Mouse (Mus musculus) heart, postnatal 25 days (tissue): ENCODE measurements around the gene Acsl4. TPM values are rescaled to one million over a fixed set of nuclear protein-coding genes. Genes with fewer than 3 reads are reported as not detected.

Source experiments
- DNase-seq: peaks from one replicate; pipeline ENCODE4 v3.0.0; 2022; ENCODE audit warnings: low spot score
- intact Hi-C: fragments of 180-260 bp; cut with DNase I; formaldehyde crosslinking; loops from one replicate; pipeline ENCODE4 v1.15.1; 2025
- total RNA-seq, 2 experiments: library from RNA; stranded (reverse); gene quantifications; 2 replicates each; pipeline ENCODE4 v1.2.3; 2021

The Acsl4 gene
- total RNA-seq, 2 experiments from 2014 or later: 9.1 to 11.5 TPM

- intact Hi-C loops: loop anchor here (5.0 to 10.0 kb wide), 3 partner anchors 167 to 437 kb away; no protein-coding TSS in a partner anchor
- no peak for DNase-seq
These were observed 20.4 kb downstream of the Acsl4 start for GRCm38 (mm10) chrX:142369935-142370334.

- DNase-seq: no peak
These were observed 26.5 kb downstream of the Acsl4 start for GRCm38 (mm10) chrX:142363882-142364281.

DNA sequence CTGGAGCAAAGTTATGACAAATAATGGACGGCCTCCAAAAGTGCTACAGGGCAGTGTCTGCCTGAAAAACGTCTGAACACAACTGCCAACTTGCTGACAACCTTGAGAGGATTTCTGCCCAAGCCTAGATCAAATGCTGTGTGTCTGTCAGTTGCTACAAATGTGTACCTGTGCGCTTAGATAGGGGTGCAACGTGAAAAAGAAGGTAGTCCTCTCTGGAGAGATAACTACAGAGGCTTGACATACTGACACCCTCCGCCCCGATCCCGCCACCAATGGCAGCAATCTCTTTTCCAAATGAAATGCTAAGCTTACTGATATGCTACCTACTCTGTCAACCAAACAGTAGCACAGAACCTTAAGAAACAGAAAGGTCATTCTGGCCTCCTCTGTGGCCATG is 31.3 kb downstream of the Acsl4 start:
- DNase-seq: no peak
- intact Hi-C loops: no loop called here

More at GRCm38 (mm10) chrX:142363882-142364281, 26.5 kb downstream of the Acsl4 start:
- intact Hi-C loops: no loop called here

DNA sequence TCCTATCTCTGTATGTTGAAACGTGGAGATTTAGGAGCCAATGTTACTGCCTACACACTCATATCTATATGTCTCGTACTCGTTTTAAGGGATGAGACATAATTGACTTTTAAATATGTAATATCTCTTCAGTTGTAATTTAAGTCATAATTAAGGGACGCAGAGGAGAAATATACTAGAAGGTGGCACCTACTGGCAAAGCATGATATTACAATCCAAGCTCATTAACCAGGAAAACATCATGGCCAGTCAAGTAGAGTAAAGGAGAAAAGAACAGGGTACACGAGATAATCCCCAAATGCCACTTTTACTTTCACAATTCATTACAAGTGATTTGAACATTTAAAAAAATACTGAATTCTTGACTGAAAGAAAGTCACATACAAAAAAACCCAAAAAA is 31.9 kb downstream of the Acsl4 start:
- intact Hi-C loops: no loop called here
- no peak for DNase-seq

DNA sequence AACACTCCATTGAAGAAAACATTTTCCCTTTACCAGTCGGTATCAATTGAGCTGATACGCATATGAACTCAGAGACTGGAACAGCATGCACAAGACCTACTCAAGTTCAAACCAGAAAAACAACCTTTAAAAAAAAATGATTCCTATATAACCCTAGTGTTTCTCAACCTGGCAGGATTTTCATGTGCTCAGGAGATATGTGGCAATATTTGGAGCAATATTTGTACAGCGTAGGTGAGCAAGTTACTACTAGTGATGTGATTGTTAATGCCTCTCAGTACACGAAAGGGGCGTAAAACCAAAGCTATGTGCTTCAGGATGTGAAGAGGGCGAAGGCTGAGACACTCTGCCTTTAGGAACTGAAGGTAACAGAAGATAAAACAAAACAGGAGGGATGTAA is 54.1 kb downstream of the Acsl4 start:
- no peak for DNase-seq
- intact Hi-C loops: no loop called here

DNA sequence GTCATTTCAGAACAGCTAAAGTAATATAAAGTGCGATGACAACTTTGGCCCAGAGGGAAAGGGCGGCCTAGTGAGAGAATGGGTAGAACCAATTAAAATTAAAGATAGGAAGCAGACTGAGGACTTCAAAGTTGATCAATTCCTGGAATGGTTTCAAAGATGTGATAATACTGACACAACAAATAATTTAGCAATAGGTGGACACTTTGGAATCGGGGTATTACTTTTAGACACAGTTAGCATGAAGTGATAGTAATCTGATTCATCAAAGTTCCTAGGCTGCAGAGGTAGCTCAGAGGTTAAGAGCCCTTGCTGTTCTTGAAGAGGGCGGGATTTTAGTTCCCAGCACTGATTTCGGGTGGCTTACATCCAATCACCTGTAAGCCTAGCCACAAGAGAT is 54.8 kb downstream of the Acsl4 start:
- DNase-seq: no peak
- intact Hi-C loops: no loop called here

DNA sequence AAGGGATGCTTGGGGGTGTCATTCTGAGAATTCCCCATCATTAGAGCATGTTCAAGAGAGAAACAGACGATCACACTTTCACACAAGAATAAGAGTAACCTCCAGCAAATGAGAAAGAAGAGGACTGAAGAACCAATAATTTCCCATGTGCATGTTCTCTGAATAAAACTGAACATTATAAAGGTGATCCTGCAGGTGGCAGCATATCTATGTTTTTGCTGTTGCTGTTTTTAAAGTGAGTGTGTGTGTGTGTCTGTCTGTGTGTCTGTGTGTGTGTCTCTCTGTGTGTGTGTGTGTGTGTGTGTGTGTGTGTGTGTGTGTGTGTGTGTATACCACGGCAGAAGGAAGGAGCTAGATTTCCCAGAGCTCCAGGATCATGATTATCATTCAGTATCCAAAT is 64.6 kb downstream of the Acsl4 start:
- no peak for DNase-seq
- intact Hi-C loops: loop anchor here (2.0 kb wide), 1 partner anchor 209 kb away; no protein-coding TSS in a partner anchor

DNA sequence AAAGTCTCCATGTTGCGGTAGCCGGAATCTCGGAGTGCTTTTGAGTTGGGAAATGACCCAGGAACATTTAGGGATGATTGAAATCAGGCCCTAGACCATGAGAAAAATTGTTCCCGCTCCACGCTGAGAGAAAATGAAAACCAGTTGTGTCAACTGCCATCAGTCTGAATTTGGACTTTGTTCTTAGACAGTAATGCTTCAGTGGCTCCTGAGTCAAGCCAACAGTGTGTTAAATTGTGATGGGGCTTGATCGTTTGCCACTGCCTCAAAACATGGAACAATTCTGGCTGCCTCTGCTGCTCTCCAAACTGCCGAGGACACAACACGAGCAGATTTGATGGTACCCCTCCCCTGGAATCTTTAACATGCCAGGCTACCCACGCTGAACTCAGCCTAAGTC is 74.2 kb downstream of the Acsl4 start:
- no peak for DNase-seq
- intact Hi-C loops: no loop called here

DNA sequence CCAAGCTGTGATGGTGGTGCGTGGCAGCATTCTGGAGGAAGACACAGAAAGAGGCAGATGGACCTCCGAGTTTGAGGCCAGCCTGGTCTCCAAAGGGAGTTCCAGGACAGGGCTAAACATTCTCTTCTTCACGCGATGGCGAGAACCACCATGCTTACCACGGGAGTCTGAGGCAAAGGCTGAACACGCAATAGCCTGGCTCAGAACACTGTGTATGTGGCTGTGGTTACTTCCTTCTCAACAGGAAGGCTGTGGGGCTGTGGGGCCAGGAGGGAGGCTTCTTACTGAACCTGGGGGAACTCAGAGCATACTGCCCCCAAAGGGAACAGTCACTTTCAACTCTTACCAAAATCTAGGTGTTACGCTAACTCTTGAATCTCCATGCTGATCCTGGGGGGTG is 75.1 kb downstream of the Acsl4 start:
- intact Hi-C loops: loop anchor here (2.0 kb wide), 1 partner anchor 78 kb away; no protein-coding TSS in a partner anchor
- no peak for DNase-seq

DNA sequence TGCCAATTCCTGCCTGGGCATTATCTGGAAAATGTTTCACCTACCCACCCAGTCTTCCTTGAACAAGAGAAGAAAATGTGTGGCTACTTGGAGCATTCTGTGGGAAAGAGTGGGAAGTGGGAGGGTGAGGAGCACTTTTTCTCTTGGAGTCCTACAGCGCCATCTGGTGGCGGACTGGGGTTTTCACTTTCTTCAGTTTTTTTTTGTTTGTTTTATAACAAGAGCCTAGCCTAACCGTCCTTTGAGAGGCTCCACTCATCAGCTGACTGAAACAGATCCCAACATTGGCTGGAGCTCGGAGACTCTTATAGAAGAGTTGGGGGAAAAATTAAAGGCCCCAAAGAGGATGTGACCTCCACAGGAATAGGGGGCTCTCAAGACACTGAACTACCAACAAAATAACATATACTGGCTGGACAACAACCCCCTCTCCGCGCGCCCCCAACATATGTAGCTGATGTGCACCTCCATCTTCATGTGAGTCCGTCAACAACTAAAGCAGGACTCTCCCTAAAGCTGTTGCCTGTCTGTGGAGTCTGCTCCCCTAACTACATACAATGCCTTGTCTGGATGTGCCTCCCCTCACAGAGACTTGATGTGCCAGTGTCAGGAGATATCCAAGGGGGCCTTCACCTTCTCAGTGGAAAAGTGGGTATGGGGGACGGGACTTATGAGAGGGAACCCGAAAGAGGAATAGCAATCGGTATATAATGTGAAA is 75.9 kb downstream of the Acsl4 start:
- DNase-seq: peak; percentile 8
- intact Hi-C loops: loop anchor here (1.0 to 2.0 kb wide), 2 partner anchors 78 to 114 kb away; no protein-coding TSS in a partner anchor

- intact Hi-C loops: no loop called here
- DNase-seq: no peak
These were observed 79.9 kb downstream of the Acsl4 start for GRCm38 (mm10) chrX:142310431-142310830.

DNA sequence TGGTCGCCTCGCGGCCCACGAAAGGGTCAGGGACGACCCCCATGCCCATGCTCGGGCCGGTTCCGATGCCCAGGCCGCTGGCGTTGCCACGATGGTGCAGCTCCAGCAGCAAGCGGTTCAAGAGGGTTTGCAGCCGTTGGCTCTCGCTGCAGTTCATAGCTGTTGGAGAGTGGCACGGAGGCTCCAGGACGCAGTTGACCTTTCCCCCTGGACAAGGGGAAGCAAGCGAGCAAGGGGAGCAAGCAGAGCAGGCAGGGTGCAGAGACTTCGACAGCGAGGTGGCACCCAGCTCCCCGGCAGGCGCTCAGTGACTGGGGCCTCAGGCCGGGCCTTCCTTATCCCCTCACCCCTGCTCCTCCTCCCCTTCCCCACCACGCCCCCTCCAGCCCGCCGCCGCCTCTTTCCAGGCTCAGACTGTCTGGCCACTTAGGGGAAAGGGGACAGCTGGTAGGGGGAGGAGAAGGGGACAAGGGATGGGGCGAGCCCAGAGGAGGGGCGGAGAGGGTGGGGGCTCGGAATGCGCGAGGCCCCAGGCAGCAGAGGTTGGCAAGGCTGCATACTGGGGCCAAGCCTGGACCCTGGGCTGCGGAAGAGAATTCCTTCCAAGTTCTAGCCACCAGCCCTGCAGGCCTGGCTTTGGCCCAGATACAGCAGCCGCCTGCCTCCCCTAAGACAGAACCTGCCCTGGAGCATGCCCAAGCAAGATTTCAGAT is 84.3 kb downstream of the Acsl4 start, which contains the start of gene Kcne1l:
Gene Kcne1l, minus strand, starts transcription at position 426 of the 713 bp plus-strand sequence.
- DNase-seq: no peak
- intact Hi-C loops: no loop called here

DNA sequence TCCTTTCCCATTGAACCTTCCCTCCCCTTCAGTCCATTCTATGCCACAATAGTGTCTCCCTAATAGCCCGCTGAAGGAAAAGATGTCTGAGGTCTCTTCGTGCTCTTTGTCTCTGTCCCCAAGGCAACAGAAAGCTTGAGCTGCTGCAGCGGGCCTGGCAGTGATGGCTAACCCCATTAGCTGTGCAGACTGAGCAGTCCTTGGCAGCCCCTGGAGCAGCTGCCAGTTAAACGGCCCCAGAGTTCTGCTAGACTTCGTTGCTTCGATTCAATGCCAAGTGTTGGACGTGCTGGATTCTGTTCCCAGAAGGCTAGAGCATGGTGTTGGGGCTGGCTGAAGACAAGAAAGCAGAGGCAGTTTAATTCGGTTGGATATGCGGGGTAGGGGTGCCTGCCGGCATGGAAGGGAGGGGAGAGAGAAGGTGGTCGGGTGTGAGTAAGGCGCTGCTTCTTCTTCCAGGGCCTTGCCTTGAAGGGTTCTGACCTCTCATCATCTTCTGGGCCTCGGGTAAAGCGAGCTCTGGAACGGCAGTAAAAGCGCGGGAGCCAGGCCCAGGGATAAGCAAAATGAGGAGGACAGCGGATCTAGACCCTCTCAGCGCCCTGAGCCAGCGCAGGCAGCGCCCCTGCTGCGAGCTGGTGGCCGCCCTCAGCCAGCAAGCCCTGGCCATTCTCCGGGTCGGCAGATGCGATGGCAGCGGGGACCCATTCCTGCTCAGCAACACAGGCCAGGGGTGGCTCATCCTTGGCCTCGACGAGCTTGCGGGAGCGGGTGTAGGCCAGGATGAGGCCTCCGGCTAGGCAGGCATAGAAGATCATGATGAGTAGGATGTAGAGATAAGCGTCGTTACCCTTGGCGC is 85.1 kb downstream of the Acsl4 start:
- no peak for DNase-seq

DNA sequence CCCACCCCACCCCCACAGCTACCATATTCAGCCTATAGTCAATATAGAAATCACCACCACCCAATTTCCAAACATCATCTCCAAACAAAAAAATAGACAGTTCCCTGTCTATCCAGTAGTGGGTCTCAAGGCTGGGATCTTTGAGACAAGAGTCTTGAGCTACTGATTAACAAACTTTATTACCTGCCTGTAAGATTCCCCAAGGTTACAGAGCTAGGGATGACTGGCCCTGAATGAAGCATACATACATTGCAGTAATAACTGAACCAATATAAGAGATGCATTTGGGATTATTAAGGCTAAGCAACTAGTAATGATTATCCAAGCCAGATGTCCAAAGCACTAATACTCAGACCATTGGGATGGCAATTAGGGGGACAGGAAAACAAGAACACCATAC is 85.7 kb downstream of the Acsl4 start:
- intact Hi-C loops: no loop called here
- no peak for DNase-seq

More for the DNA sequence above, 85.1 kb downstream of the Acsl4 start:
- intact Hi-C loops: no loop called here

- intact Hi-C loops: no loop called here
- DNase-seq: no peak
These were observed 86.9 kb downstream of the Acsl4 start for GRCm38 (mm10) chrX:142303456-142303855.

GRCm38 (mm10) chrX:142285905-142286304 is 104.4 kb downstream of the Acsl4 start:
- no peak for DNase-seq
- intact Hi-C loops: no loop called here

- intact Hi-C loops: no loop called here
- no peak for DNase-seq
These were observed 113.8 kb downstream of the Acsl4 start for GRCm38 (mm10) chrX:142276573-142276972.

GRCm38 (mm10) chrX:142276031-142276430 is 114.3 kb downstream of the Acsl4 start:
- no peak for DNase-seq
- intact Hi-C loops: no loop called here
